Mouse (Mus musculus): ENCODE data around the gene Gm5741. TPM values are rescaled to one million over a fixed set of nuclear protein-coding genes. Genes with fewer than 3 reads are reported as not detected.

Gene Gm5741
- total RNA-seq, 2 experiments from 2014 or later = not detected

- DNase-seq = no peak
These were observed 39.9 kb downstream of the Gm5741 start for GRCm38 (mm10) chr8:85027922-85028321.

DNA sequence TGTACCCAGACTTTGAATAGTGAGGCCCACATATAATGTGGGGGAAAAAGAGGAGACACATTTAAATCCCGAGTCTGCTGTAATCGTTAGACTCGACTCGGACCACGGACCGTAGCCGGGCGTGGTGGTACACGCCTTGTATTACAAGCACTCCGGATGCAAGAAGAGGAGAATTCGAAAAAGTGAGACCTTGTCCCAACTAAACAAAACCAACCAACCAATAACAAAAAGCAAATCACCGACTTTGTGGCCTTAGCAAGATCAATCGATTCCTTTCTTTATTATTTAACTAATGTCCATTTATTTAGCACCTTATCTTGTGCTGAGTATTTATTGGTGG is 40.3 kb downstream of the Gm5741 start:
- no peak for DNase-seq

DNA sequence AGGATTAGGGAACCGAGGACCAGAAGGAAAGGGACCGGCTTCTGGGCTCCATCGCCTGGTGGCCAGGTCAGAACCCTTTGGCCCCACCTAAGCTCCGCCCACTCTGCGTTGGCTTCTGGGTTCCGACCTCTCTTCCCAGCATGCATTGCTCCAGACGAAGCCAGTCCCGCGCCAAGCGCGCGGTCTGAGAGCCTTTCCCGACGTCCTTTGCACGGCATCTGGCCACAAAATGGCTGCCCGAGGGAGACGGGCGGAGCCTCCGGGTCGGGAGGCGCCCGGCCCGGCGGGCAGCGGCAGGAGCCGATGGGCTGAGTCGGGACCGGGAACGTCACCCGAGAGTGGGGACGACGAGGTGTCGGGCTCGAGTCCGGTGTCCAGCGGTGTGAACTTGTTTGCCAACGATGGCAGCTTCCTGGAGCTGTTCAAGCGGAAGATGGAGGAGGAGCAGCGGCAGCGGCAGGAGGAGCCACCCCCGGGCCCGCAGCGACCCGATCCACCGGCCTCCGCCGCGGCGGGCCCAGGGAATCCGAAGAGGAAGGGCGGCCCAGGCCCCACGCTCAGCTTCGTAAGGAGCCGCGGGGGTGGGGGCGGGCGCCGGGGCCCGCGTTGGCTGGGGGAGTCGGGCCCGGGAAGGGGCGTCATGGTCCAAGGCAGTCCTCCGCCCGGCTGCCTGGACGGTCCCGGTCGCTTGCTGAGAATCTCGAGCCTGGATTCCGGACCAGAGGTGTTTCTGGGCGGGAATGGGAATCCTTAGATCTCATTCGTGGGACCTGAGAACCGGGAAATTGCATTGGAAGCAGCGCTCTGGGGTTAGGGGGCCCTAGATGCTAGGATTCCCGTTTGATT is 40.9 kb downstream of the Gm5741 start, which contains the start of gene Trir:
Gene Trir, plus strand, starts transcription at position 154 of the 846 bp plus-strand sequence.
- peak; percentile 96 for DNase-seq

DNA sequence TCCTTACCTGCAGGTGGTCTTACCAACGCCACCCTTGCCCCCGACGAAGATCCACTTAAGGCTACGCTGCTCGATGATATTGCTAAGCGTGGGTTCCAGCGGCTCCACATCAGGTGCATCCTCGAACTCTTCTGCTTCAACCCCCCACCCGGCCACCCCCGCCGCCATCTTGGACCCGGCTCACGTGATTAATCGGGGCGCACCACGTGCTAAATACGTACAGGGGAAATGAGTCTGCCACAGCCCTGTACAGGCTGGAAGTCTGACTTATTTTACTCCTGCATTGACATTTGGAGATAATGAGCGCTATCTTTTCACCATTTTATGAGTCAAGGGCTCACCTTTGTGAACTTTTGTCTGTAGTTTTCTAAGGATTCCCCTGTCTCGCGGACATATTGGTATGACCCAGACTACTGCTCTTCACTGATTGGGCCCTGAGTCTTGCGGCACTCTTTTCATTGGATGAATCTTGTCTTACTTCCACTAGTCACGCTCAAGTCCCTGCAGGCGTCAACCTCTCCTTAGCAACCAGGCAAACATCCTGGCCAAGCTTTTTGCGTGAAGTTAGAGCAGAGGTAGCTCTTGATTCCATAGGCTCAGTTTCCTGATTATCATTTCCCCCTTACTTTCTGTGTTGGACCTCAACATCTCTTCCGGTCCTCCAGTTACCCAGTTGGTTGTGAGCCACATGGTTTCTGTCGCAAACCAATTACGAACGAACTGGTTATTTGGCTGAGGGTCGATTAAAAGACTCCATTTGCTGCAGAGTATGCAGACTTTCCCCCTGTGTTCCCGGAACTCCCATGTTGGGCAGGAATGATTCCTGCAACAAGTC is 42.5 kb downstream of the Gm5741 start, which contains the start of gene Asna1:
Gene Asna1, minus strand, starts transcription at position 184 of the 835 bp plus-strand sequence.
- peak; percentile 77 for DNase-seq

DNA sequence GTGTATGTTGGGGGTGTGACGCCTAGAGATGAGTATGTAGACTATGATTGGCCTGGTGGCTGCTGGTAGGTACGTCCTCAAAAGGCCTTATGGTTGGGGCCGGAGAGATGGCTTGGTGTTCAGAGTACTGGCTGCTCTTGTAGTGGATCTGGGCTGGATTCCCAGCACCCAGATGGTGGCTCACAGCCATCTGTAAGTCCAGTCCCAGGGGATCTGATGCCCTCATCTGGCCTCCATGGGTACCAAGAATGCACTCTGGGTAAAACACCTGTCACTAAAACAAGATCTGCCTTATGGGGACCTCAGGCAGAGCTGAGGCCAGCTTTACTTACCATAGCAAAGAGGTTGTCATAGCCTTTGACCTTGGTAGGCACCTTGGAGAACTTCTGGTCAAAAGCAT is 43.9 kb downstream of the Gm5741 start:
- no peak for DNase-seq

GRCm38 (mm10) chr8:85021514-85022055 is 46.2 kb downstream of the Gm5741 start:
- no peak for DNase-seq

Small RNA genes within 50 kb of the gene (microRNA-seq; reads per million reads assigned to microRNA genes)
- gene Gm23388 (0 to 0.25 reads per million in 2 experiments), gene Mir7070 (0.50 to 0.95 reads per million in 2 experiments)

Other genes with a start within 250 kb of the Gm5741 start
- gene Dand5, start 245.2 kb downstream of the Gm5741 start, total RNA-seq (2021) = 1 to 10 TPM; 5.8 to 7.3 TPM
- 10 to 100 TPM; 30.3 to 33.4 TPM for gene Gadd45gip1, start 236.5 kb downstream of the Gm5741 start, total RNA-seq (2021)
- gene Rad23a, start 227.3 kb downstream of the Gm5741 start, total RNA-seq (2021) = 100 to 1,000 TPM; 124 to 130 TPM
- gene Calr, start 221.0 kb downstream of the Gm5741 start, total RNA-seq (2021) = 100 to 1,000 TPM; 234 to 286 TPM
- gene Farsa, start 211.0 kb downstream of the Gm5741 start, total RNA-seq (2021) = 10 to 100 TPM; 29.7 to 31.4 TPM
- 1 to 10 TPM; 4.7 to 5.2 TPM for gene Syce2, start 195.9 kb downstream of the Gm5741 start, total RNA-seq (2021)
- gene Gcdh, start 174.1 kb downstream of the Gm5741 start, total RNA-seq (2021) = 10 to 100 TPM; 21.1 to 24.1 TPM
- gene Klf1, start 166.1 kb downstream of the Gm5741 start, total RNA-seq (2021) = under 1 TPM in 1 of 2 experiments, not detected in 1; 0.84 TPM
- gene Dnase2a, start 159.4 kb downstream of the Gm5741 start, total RNA-seq (2021) = 1 to 10 TPM; 5.7 to 6.2 TPM
- gene Mast1, start 130.6 kb downstream of the Gm5741 start, total RNA-seq (2021) = under 1 TPM; 0.20 to 0.45 TPM
- gene Rtbdn, start 121.0 kb downstream of the Gm5741 start, total RNA-seq (2021) = not detected
- not detected for gene Gm49661, start 98.5 kb downstream of the Gm5741 start, total RNA-seq (2021)
- 100 to 1,000 TPM; 260 to 267 TPM for gene Prdx2, start 98.4 kb downstream of the Gm5741 start, total RNA-seq (2021)
- 10 to 100 TPM; 26.7 to 36.8 TPM for gene Rnaseh2a, start 98.2 kb downstream of the Gm5741 start, total RNA-seq (2021)
- 1 to 10 TPM; 5.8 to 8.9 TPM for gene Junb, start 89.3 kb downstream of the Gm5741 start, total RNA-seq (2021)
- 1 to 10 TPM; 2.3 to 2.7 TPM for gene Hook2, start 77.4 kb downstream of the Gm5741 start, total RNA-seq (2021)
- gene Best2, start 53.5 kb downstream of the Gm5741 start, total RNA-seq (2021) = not detected
- gene Asna1, start 42.7 kb downstream of the Gm5741 start, total RNA-seq (2021) = 10 to 100 TPM; 47.4 to 47.8 TPM
- 10 to 100 TPM; 94.0 to 98.0 TPM for gene Trir, start 41.2 kb downstream of the Gm5741 start, total RNA-seq (2021)
- 10 to 100 TPM; 27.7 to 35.6 TPM for gene Tnpo2, start 31.1 kb downstream of the Gm5741 start, total RNA-seq (2021)
- 1 to 10 TPM; 5.5 to 7.5 TPM for gene Fbxw9, start 7.9 kb downstream of the Gm5741 start, total RNA-seq (2021)
- 10 to 100 TPM; 20.6 to 22.1 TPM for gene Dhps, start 3.8 kb upstream of the Gm5741 start, total RNA-seq (2021)
- 10 to 100 TPM; 41.1 to 48.0 TPM for gene Wdr83os, start 12.8 kb upstream of the Gm5741 start, total RNA-seq (2021)
- gene Wdr83, start 13.3 kb upstream of the Gm5741 start, total RNA-seq (2021) = 10 to 100 TPM; 18.2 to 21.6 TPM
- gene Man2b1, start 15.3 kb upstream of the Gm5741 start, total RNA-seq (2021) = 10 to 100 TPM; 16.6 to 20.9 TPM
- gene Zfp791, start 55.1 kb upstream of the Gm5741 start, total RNA-seq (2021) = 1 to 10 TPM in 1 of 2 experiments, under 1 TPM in 1; 0.79 to 1.0 TPM
- gene Cks1brt, start 83.9 kb upstream of the Gm5741 start, total RNA-seq (2021) = not detected
- gene Olfr371, start 158.0 kb upstream of the Gm5741 start, total RNA-seq (2021) = not detected
- gene Orc6, start 231.7 kb upstream of the Gm5741 start, total RNA-seq (2021) = 10 to 100 TPM; 14.2 to 20.2 TPM
- 10 to 100 TPM; 57.9 to 59.7 TPM for gene Vps35, start 231.8 kb upstream of the Gm5741 start, total RNA-seq (2021)